Mouse (Mus musculus): ENCODE measurements at regions not wholly inside any gene's neighbourhood (a gene's known extent, or its start where the extent isn't known, plus 50 kb on each side); places are given as distances from the start of the nearest gene placed in this dataset.

DNA sequence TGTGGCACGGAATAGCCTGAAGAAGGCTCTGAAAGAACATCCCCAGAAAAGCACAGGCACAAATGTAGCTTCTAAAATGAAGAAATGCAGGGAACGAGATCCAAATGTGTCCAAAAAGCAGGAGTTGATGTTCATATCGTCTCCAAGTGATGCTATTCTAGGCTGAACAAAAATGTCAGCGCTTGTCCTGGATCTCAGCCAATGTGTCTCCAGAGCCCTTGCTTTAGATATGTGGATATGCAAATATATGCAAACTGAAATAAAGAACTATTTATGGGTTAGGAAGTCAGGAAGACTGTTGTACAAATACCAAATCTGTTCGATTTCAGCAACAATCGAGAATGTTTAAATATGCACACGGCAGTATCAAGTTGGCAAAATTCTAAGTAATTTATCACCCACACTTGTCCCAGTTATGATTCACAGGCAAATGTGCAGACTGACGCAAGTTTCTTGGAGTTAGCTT, 320.4 kb downstream of the Synb start:
- H3K4me3 ChIP-seq (ENCODE audit: low read length) = no peak overlapping the region
- WGBS = 50% methylated on average over 8 of the region's 8 CpGs
- no peak overlapping the region for H3K9ac ChIP-seq (ENCODE audit: low read length)
- no peak for ATAC-seq (ENCODE audit: low read depth)
- no peaks in the 10 kb centered on the region for H3K9me3 ChIP-seq (ENCODE audit: control insufficient read depth, low read length)
- no peaks in the 10 kb centered on the region for H3K36me3 ChIP-seq (ENCODE audit: control insufficient read depth, insufficient read depth, low read length)
- no peak overlapping the region for H3K27ac ChIP-seq (ENCODE audit: low read length)
- H3K4me2 ChIP-seq (ENCODE audit: low read depth, low read length) = no peak overlapping the region
- no peaks in the 10 kb centered on the region for H3K4me1 ChIP-seq (replicated peaks; ENCODE audit: control insufficient read depth, insufficient read depth, low read length)
- no peaks in the 10 kb centered on the region for H3K27me3 ChIP-seq (ENCODE audit: control insufficient read depth, insufficient read depth, low read depth, low read length)

DNA sequence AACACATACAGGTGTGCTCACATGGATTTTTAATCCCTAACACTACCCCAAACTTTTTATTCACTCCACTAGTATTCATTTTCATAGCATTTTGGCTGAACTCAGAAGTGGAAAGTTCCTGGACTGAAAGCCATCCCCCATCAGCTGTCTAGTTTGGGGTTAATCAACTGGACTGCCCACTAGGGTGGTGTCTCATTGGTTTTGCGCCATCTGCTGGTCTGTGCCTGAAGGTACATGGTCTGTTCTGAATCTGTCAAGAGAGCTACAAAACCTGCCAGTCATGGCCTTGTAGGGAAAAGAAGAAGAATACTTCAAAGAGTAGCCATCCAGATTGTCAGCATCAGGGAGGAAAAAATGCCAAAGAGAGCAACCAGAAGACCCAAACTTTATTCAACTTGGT, 327.3 kb downstream of the Synb start:
- WGBS = 4% methylated on average over 1 of the region's 1 CpGs
- no peak overlapping the region for H3K4me2 ChIP-seq (ENCODE audit: low read depth, low read length)
- H3K9ac ChIP-seq (ENCODE audit: low read length) = no peak overlapping the region
- H3K4me1 ChIP-seq (replicated peaks; ENCODE audit: control insufficient read depth, insufficient read depth, low read length) = no peaks in the 10 kb centered on the region
- no peaks in the 10 kb centered on the region for H3K9me3 ChIP-seq (ENCODE audit: control insufficient read depth, low read length)
- H3K27ac ChIP-seq (ENCODE audit: low read length) = no peak overlapping the region
- no peaks in the 10 kb centered on the region for H3K36me3 ChIP-seq (ENCODE audit: control insufficient read depth, insufficient read depth, low read length)
- H3K27me3 ChIP-seq (ENCODE audit: control insufficient read depth, insufficient read depth, low read depth, low read length) = no peaks in the 10 kb centered on the region
- ATAC-seq (ENCODE audit: low read depth) = no peak
- H3K4me3 ChIP-seq (ENCODE audit: low read length) = no peak overlapping the region

DNA sequence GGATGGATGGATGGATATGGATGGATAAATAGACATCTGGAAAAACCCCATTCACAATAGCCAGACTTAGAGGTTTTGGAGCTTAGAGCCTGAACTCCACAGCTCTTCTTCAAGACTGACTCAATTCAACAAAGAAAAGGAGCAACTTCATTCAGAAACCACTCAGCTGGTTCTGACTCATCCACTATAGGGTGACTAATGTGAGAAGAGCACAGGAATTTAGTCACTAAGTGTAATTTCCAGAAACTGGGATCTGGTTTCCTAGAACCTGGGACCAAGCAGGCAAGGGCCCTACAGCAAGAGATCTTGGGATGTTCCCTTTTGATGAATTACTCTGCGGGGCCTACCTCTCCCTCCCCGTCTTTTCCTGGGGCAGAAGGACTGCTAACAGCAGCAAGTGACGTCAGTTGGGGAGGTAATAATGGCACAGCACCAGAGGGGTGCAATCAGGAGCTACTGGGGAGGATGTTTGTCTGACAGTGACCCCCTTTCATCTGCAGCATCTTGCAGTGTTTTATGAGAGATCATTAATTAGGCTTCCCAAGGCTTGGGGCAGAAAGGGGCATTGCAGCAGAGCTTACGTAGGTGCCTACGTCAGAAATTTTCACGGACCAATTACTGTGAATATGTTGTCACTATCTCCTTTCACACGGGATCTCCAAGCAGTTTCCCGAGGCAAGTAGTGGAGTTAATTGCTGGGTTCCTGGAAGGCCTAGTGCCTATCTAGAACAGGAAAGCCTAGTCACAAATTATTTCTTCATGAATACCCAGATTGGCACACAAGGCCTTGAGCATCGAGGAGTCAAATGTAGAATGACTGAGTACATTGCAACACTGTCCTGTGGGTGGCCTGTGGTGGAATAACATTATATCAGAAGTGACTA, 339.3 kb downstream of the Synb start:
- Histone ChIP-seq H3K4me3 (ENCODE audit: low read length) (no peak overlapping the region), H3K27ac (ENCODE audit: low read length) (no peak overlapping the region), H3K36me3 (ENCODE audit: control insufficient read depth, insufficient read depth, low read length) (no peaks in the 10 kb centered on the region), H3K9me3 (ENCODE audit: control insufficient read depth, low read length) (no peaks in the 10 kb centered on the region), H3K4me1 (replicated peaks; ENCODE audit: control insufficient read depth, insufficient read depth, low read length) (no peaks in the 10 kb centered on the region), H3K9ac (ENCODE audit: low read length) (no peak overlapping the region), H3K4me2 (ENCODE audit: low read depth, low read length) (no peak overlapping the region), H3K27me3 (ENCODE audit: control insufficient read depth, insufficient read depth, low read depth, low read length) (no peaks in the 10 kb centered on the region)
- no peak for ATAC-seq (ENCODE audit: low read depth)
- 75% methylated on average over 9 of the region's 9 CpGs for WGBS

DNA sequence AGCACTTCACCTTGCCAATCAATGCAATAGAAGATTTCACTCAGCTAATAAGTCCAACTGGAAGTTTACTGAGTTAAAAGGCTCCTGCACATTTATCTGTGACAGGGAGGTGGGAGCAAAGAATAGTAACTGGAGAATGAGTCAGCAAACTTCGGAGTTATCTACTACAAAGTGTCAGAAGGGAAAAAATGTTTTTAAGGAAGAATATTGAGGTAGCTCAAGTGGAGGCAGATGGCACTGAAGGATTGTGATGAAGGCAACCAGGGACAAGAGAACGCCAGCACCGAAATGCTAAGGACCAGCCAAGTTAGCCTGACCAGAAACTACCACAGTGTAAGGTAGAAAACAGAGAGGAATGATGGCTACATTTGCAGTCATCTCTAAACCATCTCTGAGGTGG, 348.2 kb downstream of the Synb start:
- 67% methylated on average over 3 of the region's 3 CpGs for WGBS
- Histone ChIP-seq H3K27ac (ENCODE audit: low read length) (no peak overlapping the region), H3K36me3 (ENCODE audit: control insufficient read depth, insufficient read depth, low read length) (no peaks in the 10 kb centered on the region), H3K27me3 (ENCODE audit: control insufficient read depth, insufficient read depth, low read depth, low read length) (no peaks in the 10 kb centered on the region), H3K9me3 (ENCODE audit: control insufficient read depth, low read length) (no peaks in the 10 kb centered on the region), H3K9ac (ENCODE audit: low read length) (no peak overlapping the region), H3K4me1 (replicated peaks; ENCODE audit: control insufficient read depth, insufficient read depth, low read length) (no peaks in the 10 kb centered on the region), H3K4me3 (ENCODE audit: low read length) (no peak overlapping the region), H3K4me2 (ENCODE audit: low read depth, low read length) (no peak overlapping the region)
- ATAC-seq (ENCODE audit: low read depth) = no peak

DNA sequence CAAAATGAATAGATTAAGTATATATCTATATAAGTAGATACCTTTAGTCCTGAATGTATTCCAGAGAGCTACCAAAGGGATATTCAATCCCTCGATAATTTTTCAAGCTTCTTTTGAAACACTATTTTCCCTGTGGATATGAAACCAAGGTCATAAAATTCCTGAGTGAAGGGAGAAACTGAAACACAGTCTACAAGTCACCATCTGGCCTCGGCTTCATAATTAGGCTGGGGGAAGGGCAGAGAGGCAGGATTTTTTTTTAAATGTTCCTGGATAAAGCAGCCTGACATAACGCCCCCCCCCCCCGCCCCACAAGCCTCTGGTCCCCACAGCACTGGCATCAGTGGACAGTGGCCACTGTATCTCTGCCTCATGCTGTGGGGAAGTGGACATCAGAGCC, 348.7 kb downstream of the Synb start:
- no peak overlapping the region for H3K4me2 ChIP-seq (ENCODE audit: low read depth, low read length)
- H3K4me3 ChIP-seq (ENCODE audit: low read length) = no peak overlapping the region
- H3K9me3 ChIP-seq (ENCODE audit: control insufficient read depth, low read length) = no peaks in the 10 kb centered on the region
- no peaks in the 10 kb centered on the region for H3K4me1 ChIP-seq (replicated peaks; ENCODE audit: control insufficient read depth, insufficient read depth, low read length)
- no peaks in the 10 kb centered on the region for H3K36me3 ChIP-seq (ENCODE audit: control insufficient read depth, insufficient read depth, low read length)
- no peak overlapping the region for H3K27ac ChIP-seq (ENCODE audit: low read length)
- 43% methylated on average over 4 of the region's 4 CpGs for WGBS
- H3K27me3 ChIP-seq (ENCODE audit: control insufficient read depth, insufficient read depth, low read depth, low read length) = no peaks in the 10 kb centered on the region
- no peak for ATAC-seq (ENCODE audit: low read depth)
- H3K9ac ChIP-seq (ENCODE audit: low read length) = no peak overlapping the region

DNA sequence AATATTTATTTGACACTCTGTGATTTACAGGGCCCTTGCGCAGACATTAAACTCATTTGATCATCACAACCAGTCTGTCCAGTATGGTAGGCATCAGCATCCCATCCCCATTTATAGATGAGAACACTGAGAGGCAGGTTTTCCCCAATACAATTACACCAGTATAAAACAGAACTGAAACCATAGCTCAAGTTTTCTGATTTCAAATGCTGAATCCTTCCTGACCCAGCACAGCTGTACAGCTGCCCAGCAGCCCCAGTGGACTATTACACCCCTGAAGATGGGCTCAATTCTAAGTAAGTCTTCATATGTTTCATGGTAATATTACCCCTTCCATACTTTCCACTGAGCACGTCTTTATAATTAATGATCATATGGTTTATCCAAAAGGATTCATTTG, 352.3 kb downstream of the Synb start:
- Histone ChIP-seq H3K4me1 (replicated peaks; ENCODE audit: control insufficient read depth, insufficient read depth, low read length) (no peaks in the 10 kb centered on the region), H3K9me3 (ENCODE audit: control insufficient read depth, low read length) (no peaks in the 10 kb centered on the region), H3K27ac (ENCODE audit: low read length) (no peak overlapping the region), H3K36me3 (ENCODE audit: control insufficient read depth, insufficient read depth, low read length) (no peaks in the 10 kb centered on the region), H3K4me2 (ENCODE audit: low read depth, low read length) (no peak overlapping the region), H3K4me3 (ENCODE audit: low read length) (no peak overlapping the region), H3K27me3 (ENCODE audit: control insufficient read depth, insufficient read depth, low read depth, low read length) (no peaks in the 10 kb centered on the region), H3K9ac (ENCODE audit: low read length) (no peak overlapping the region)
- WGBS = 75% methylated on average over 2 of the region's 2 CpGs
- no peak for ATAC-seq (ENCODE audit: low read depth)

DNA sequence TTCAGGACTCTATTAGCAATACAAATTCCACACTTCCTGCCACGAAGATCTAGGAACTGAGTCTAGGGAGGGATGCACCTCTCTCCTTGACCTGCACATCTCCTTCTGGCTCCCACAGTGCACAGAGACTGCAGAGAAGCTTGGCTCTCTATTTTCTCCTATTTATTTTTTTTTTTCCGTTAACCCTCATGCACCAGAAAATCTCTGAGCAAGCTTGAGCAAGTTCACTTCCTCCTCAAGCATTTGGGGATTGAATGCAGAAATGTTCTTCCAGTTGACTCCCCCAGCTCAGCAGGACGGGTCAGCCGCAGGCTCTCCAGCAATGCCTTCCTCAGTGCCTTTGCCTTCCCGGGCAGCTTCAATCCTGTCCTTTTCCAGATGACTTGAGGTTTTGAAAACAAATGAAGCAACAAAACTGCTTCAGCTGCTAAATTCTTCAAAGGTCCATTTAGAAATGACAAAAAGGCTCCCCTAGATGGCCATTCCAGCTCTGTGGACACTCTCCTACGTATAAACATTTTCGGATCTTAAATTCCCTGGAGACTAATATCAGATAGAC, 352.9 kb downstream of the Synb start:
- Histone ChIP-seq H3K4me2 (ENCODE audit: low read depth, low read length) (no peak overlapping the region), H3K4me1 (replicated peaks; ENCODE audit: control insufficient read depth, insufficient read depth, low read length) (no peaks in the 10 kb centered on the region), H3K9me3 (ENCODE audit: control insufficient read depth, low read length) (no peaks in the 10 kb centered on the region), H3K36me3 (ENCODE audit: control insufficient read depth, insufficient read depth, low read length) (no peaks in the 10 kb centered on the region), H3K27me3 (ENCODE audit: control insufficient read depth, insufficient read depth, low read depth, low read length) (no peaks in the 10 kb centered on the region), H3K27ac (ENCODE audit: low read length) (no peak overlapping the region), H3K9ac (ENCODE audit: low read length) (no peak overlapping the region), H3K4me3 (ENCODE audit: low read length) (no peak overlapping the region)
- 52% methylated on average over 7 of the region's 7 CpGs for WGBS
- ATAC-seq (ENCODE audit: low read depth) = no peak

DNA sequence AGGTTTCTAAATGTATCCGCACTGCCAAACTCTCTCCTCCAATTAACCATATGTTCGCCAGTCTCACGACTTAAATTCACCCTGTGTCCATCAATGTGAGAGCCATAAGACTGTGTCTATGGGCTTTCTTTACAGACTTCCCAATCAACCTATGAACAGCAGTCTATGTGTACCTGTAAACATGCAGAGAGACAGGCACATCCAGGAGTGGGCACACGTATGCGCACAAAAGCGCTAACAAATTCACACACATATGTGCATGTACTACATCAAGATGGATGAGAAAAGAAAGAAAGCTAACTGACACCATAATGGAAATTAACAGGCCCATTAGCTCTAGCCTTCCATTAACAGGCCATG, 358.8 kb downstream of the Synb start:
- Histone ChIP-seq H3K4me3 (ENCODE audit: low read length) (no peak overlapping the region), H3K9ac (ENCODE audit: low read length) (no peak overlapping the region), H3K36me3 (ENCODE audit: control insufficient read depth, insufficient read depth, low read length) (no peaks in the 10 kb centered on the region), H3K27me3 (ENCODE audit: control insufficient read depth, insufficient read depth, low read depth, low read length) (no peaks in the 10 kb centered on the region), H3K4me2 (ENCODE audit: low read depth, low read length) (no peak overlapping the region), H3K27ac (ENCODE audit: low read length) (no peak overlapping the region), H3K9me3 (ENCODE audit: control insufficient read depth, low read length) (no peaks in the 10 kb centered on the region), H3K4me1 (replicated peaks; ENCODE audit: control insufficient read depth, insufficient read depth, low read length) (no peaks in the 10 kb centered on the region)
- no peak for ATAC-seq (ENCODE audit: low read depth)
- 67% methylated on average over 6 of the region's 6 CpGs for whole genome bisulfite sequencing

DNA sequence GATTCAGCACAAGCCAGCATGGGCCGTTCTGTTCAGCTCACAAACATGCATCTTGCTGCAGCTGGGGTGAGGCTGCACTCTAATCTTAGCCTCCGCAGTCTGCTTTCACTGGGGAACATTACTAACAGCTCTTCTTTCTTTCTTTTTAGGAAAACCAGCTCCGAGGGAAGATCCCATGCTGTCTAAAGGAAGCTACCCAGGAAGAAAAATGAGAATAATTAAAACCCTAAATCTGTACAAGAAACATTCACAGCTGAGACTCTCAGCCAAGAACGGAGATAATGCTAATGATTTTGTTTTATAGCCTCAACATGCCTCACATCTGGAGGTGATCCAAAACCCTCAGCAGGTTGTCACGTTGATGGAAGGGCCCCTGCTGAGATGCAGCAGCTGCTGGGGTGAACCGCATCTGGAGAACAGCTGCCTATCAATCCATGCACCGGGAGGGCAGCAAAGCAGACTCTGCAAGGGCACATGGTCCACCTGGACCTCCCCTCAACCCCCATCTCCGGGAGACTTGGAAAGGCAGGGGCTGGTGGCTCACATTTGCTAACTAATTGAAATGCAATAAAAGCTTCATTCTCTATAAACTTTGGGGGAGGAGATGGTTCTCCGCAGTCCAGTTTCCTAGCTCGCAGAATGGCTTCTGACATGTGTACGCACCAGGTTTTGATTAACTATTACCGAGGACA, 359.3 kb downstream of the Synb start:
- Histone ChIP-seq H3K27ac (ENCODE audit: low read length) (no peak overlapping the region), H3K27me3 (ENCODE audit: control insufficient read depth, insufficient read depth, low read depth, low read length) (no peaks in the 10 kb centered on the region), H3K9me3 (ENCODE audit: control insufficient read depth, low read length) (no peaks in the 10 kb centered on the region), H3K4me3 (ENCODE audit: low read length) (no peak overlapping the region), H3K4me1 (replicated peaks; ENCODE audit: control insufficient read depth, insufficient read depth, low read length) (no peaks in the 10 kb centered on the region), H3K9ac (ENCODE audit: low read length) (no peak overlapping the region), H3K4me2 (ENCODE audit: low read depth, low read length) (no peak overlapping the region), H3K36me3 (ENCODE audit: control insufficient read depth, insufficient read depth, low read length) (no peaks in the 10 kb centered on the region)
- WGBS = 16% methylated on average over 12 of the region's 12 CpGs
- peak; percentile 64 for ATAC-seq (ENCODE audit: low read depth)
